Mouse (Mus musculus) liver, postnatal 0 days (tissue): ENCODE data around the gene Dlx4. TPM values are rescaled to one million over a fixed set of nuclear protein-coding genes. Genes with fewer than 3 reads are reported as not detected.

Source experiments
- ATAC-seq: fragments of 200-750 bp; cut with Nextera tagmentation; 2 replicates; pipeline ENCODE4 v1.8.0; 2017; ENCODE audit warnings: mild to moderate bottlenecking, moderate library complexity
- DNase-seq: peaks from one replicate; pipeline ENCODE4 v3.0.0-alpha.2; 2016
- H3K27ac ChIP-seq: fragments of 300-500 bp; sonication (generic); 2 replicates; pipeline ENCODE4 v1.5.1; 2014; ENCODE audit warnings: antibody characterized with exemption, moderate library complexity, mild to moderate bottlenecking, low read depth
- H3K27me3 ChIP-seq: fragments of 300-500 bp; sonication (generic); 2 replicates; pipeline ENCODE4 v1.6.1; 2014; ENCODE audit warnings: low read length, control low read depth, mixed read lengths; ENCODE audit not compliant: insufficient read depth
- H3K36me3 ChIP-seq: fragments of 300-500 bp; sonication (generic); replicated peaks from 2 replicates; pipeline ENCODE4 v1.6.1; 2014; ENCODE audit warnings: mild to moderate bottlenecking, control low read depth, low read length, moderate library complexity, mixed read lengths; ENCODE audit not compliant: insufficient read depth
- H3K4me1 ChIP-seq: fragments of 300-500 bp; sonication (generic); 2 replicates; pipeline ENCODE4 v1.6.1; 2014; ENCODE audit warnings: antibody characterized with exemption, mild to moderate bottlenecking, control low read depth; ENCODE audit not compliant: insufficient read depth
- H3K4me2 ChIP-seq: fragments of 300-500 bp; sonication (generic); 2 replicates; pipeline ENCODE4 v1.6.1; 2014; ENCODE audit warnings: low read depth, mild to moderate bottlenecking, low read length, moderate library complexity, mixed read lengths
- H3K4me3 ChIP-seq: fragments of 300-500 bp; sonication (generic); 2 replicates; pipeline ENCODE4 v1.5.1; 2014; ENCODE audit warnings: low read depth, low read length
- H3K9ac ChIP-seq: fragments of 300-500 bp; sonication (generic); replicated peaks from 2 replicates; pipeline ENCODE4 v1.6.1; 2014; ENCODE audit warnings: mild to moderate bottlenecking, moderate library complexity
- H3K9me3 ChIP-seq: fragments of 300-500 bp; sonication (generic); 2 replicates; pipeline ENCODE4 v1.6.1; 2016; ENCODE audit warnings: mild to moderate bottlenecking, control low read depth, low read length, mixed read lengths
- CTCF ChIP-seq: sonication (generic); IDR thresholded peaks from 2 replicates; pipeline ENCODE4 v1.5.1; 2016; ENCODE audit warnings: antibody characterized with exemption, low read depth
- EP300 ChIP-seq: IDR thresholded peaks from 2 replicates; pipeline ENCODE4 v1.6.1; 2016; ENCODE audit warnings: antibody characterized with exemption, low read depth, mild to moderate bottlenecking
- WGBS: fragments of 180-500 bp; shearing (Covaris S2); extraction: QIAGEN DNeasy Blood & Tissue Kit; methylation state at CpG from one replicate; pipeline ENCODE4 v1.1.7; 2014; ENCODE audit not compliant: insufficient replicate concordance; 5-methylcytosine and 5-hydroxymethylcytosine counted together
- polyA plus RNA-seq: library from polyadenylated mRNA; unstranded; fragments of >200 nt; fragmentation: Nextera tagmentation; extraction: Ambion mirVana; gene quantifications from 2 replicates; pipeline ENCODE4 v1.2.1, GENCODE M21; 2015

Dlx4 gene
- polyA plus RNA-seq, 1 experiment from 2014 or later, result 0.08 TPM

- H3K27ac ChIP-seq, result no peak overlapping the region
- WGBS, result 20% methylated on average over 15 of the region's 16 CpGs
- no peaks in the 10 kb centered on the region for H3K36me3 ChIP-seq
- no peak for ATAC-seq
- H3K9ac ChIP-seq, result no peak overlapping the region
- DNase-seq, result no peak
- no peaks in the 10 kb centered on the region for H3K9me3 ChIP-seq
- H3K4me2 ChIP-seq, result no peak overlapping the region
- peaks cover 9% of the 10 kb centered on the region for H3K4me1 ChIP-seq
- TF ChIP-seq EP300 (no peak), CTCF (no peak)
- no peak overlapping the region for H3K4me3 ChIP-seq
- H3K27me3 ChIP-seq, result peaks cover 14% of the 10 kb centered on the region
Observed at GRCm38 (mm10) chr11:95101071-95101788, 44.8 kb downstream of the Dlx4 start.

DNA sequence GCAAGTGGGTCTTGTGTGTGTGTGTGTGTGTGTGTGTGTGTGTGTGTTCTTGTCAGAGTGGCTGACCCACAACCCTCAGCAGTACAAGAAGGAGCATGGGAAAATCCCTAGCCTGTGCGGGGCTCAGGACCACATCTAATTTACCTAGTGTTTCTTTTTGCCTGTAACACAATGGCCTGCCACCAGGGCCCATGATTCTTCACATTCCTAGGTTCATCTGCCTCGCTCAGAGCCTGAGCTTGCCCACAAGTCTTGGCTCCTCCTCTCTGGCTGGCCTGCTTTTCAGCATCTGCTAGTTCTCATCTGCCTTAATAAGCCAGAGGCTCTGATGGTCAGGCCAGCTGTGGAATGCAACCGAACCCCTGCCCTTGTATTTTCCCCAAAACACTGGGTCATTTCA is 45.7 kb downstream of the Dlx4 start:
- Histone ChIP-seq H3K4me2 (no peak overlapping the region), H3K36me3 (no peaks in the 10 kb centered on the region), H3K9ac (no peak overlapping the region), H3K4me1 (peaks cover 9% of the 10 kb centered on the region), H3K4me3 (no peak overlapping the region), H3K27ac (no peak overlapping the region), H3K27me3 (peaks cover 6% of the 10 kb centered on the region; the same call in 1 of the 2 replicates), H3K9me3 (no peaks in the 10 kb centered on the region)
- ATAC-seq (no peak), DNase-seq (no peak)
- 48% methylated on average over 3 of the region's 3 CpGs for WGBS
- TF ChIP-seq CTCF, result no peak
- TF ChIP-seq EP300, result no peak

DNA sequence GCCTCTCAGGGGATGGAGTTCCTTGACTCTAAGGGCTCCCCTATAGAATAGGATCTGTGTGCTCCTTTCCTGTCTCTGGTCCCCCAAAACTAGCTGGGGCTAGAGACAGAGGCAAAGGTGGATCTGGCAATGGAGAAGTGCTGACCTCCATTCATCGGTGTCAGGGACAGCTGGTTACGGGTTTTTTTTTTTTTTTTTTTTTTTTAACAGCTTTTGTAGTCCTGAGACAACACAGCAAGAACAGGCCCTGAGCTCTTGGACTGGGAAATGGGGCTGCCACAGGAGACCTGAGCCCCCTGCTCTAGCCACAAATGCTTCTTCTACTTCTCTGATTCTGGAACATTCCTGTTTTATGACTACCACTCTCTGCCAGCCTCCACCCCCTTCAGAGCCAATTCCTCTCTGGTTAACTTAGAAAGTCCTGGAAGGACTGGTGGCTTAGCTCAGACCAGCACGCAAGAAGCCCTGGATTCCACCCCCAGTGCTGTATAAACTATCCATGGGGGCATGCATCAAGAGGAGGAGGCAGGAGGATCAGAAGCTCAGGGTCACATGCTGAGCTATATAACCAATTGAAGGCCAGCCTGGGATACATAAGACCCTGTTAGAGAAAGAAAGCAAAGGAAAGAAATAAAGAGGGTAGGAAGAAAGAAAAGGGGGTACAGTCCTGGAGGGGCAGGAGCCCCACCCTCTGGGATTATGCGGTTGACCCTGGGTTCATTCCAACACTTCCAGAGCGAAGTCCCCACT is 47.5 kb downstream of the Dlx4 start:
- Histone ChIP-seq H3K4me2 (no peak overlapping the region), H3K9ac (no peak overlapping the region), H3K9me3 (no peaks in the 10 kb centered on the region), H3K4me3 (no peak overlapping the region), H3K36me3 (no peaks in the 10 kb centered on the region), H3K27ac (no peak overlapping the region), H3K27me3 (0 out of 2 replicates have a peak, but pooled peaks cover 2% of the 10 kb centered on the region), H3K4me1 (peaks cover 9% of the 10 kb centered on the region)
- ATAC-seq, result no peak
- no peak for DNase-seq
- TF ChIP-seq EP300, result no peak
- no peak for TF ChIP-seq CTCF
- WGBS, result 66% methylated on average over 5 of the region's 5 CpGs

- no peak overlapping the region for H3K4me3 ChIP-seq
- no peak for DNase-seq
- no peak overlapping the region for H3K27ac ChIP-seq
- no peak for TF ChIP-seq CTCF
- no peak for TF ChIP-seq EP300
- 0 out of 2 replicates have a peak, but pooled peaks cover 2% of the 10 kb centered on the region for H3K27me3 ChIP-seq
- ATAC-seq, result no peak
- H3K4me1 ChIP-seq, result peaks cover 9% of the 10 kb centered on the region
- no peaks in the 10 kb centered on the region for H3K9me3 ChIP-seq
- no peak overlapping the region for H3K4me2 ChIP-seq
- no peaks in the 10 kb centered on the region for H3K36me3 ChIP-seq
- WGBS, result 61% methylated on average over 6 of the region's 6 CpGs
- H3K9ac ChIP-seq, result no peak overlapping the region
Observed at GRCm38 (mm10) chr11:95097889-95098288, 48.2 kb downstream of the Dlx4 start.

GRCm38 (mm10) chr11:95096608-95097373 is 49.3 kb downstream of the Dlx4 start:
- peak; percentile 35 for DNase-seq
- H3K4me2 ChIP-seq, result no peak overlapping the region
- H3K4me3 ChIP-seq, result no peak overlapping the region
- 0 out of 2 replicates have a peak, but pooled peaks cover 2% of the 10 kb centered on the region for H3K27me3 ChIP-seq
- 61% methylated on average over 4 of the region's 4 CpGs for whole genome bisulfite sequencing
- no peaks in the 10 kb centered on the region for H3K36me3 ChIP-seq
- no peaks in the 10 kb centered on the region for H3K9me3 ChIP-seq
- H3K9ac ChIP-seq, result no peak overlapping the region
- peak; percentile 85 for ATAC-seq
- no peak for TF ChIP-seq EP300
- TF ChIP-seq CTCF, result no peak
- peaks cover 9% of the 10 kb centered on the region for H3K4me1 ChIP-seq
- H3K27ac ChIP-seq, result no peak overlapping the region

DNA sequence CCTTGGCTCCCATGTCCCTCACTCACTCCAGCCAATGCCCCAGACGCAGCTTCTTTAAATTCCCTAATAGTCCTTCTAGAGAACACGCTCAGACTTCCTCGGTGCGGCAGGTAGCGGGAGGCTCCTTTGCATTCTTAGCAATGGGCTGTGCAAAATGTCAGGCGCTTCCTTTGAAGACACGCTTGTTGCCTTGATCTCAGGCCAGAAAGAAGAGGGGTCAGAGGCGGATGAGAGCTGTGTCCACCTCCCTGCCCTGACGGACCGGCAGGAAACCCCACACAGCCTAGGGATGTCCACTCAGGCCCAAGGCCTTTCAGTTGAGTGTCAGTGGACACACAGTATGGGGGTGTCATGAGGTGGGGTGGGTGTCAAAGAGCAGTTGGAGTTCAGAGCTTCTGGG is 50.5 kb downstream of the Dlx4 start:
- no peak for TF ChIP-seq EP300
- no peak overlapping the region for H3K4me3 ChIP-seq
- no peak overlapping the region for H3K4me2 ChIP-seq
- H3K27ac ChIP-seq, result no peak overlapping the region
- no peaks in the 10 kb centered on the region for H3K9me3 ChIP-seq
- ATAC-seq (no peak), DNase-seq (no peak)
- H3K36me3 ChIP-seq, result no peaks in the 10 kb centered on the region
- 82% methylated on average over 10 of the region's 10 CpGs for WGBS
- H3K4me1 ChIP-seq, result peaks cover 9% of the 10 kb centered on the region
- no peak overlapping the region for H3K9ac ChIP-seq
- H3K27me3 ChIP-seq, result 0 out of 2 replicates have a peak, but pooled peaks cover 2% of the 10 kb centered on the region
